Mouse (Mus musculus) thymus, postnatal 25 days (tissue): ENCODE results near the gene Abca7.
"Not testable (repeated sequence)": the region's sequence is repeated elsewhere in the genome, so short reads cannot be mapped to it uniquely, and the experiment has no call there.

Experiments
- DNase-seq: peaks from one replicate; pipeline ENCODE4 v3.0.0; 2022

Gene Abca7

DNA sequence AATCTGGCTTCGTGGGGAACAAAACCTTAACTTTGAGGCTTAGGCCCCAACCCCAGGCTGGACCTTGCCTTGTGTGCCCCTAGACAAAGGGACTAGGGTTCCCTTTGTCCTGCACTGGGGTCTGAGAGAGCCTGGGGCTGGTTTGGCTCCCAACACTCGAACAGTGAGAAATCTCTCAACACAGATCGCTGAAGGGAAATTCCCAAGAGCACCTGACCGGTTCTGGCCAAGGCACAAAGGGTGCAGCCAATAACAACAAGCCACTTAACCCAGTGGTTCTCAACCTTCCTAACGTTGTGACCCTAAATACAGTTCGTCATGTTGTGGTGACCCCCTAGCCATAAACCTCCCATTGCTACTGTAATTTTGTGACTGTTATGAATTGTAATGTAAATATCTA lies 54.0 kb downstream of the Abca7 start:
- DNase-seq: no peak

DNA sequence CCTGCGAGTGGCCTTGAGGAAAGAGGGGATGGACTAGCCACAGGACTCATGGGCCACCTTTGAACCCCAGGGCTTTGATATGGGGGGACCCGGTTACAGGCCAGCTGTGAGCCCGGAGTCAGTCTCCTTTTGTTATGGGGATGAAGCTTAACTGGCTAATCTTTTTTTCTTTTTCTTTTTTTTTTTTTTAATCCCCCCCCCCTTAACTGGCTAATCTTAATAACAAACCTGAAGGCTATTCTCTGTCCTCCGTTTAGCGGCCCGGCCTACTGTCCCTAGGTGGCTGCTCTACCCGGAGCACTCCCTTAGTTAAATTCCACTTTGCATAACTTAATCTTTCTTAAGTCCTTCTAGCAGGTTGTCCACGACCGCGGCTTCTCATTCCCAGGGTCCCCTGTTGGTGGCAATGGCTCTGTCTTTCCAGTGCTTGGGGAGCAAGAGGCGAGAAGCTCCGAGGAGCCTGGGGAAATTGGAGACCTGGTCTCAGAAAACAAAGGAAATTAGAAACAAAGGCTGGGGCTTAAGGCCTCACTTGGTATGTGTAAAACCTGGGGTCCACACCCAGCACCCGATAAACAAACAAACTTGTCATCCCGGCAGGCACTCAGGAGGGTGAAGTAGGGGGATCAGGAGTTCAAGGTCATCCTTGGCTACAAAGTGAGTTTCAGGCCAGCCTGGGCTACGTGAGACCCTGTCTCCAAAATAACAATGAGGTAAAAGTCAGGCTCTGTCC lies 54.8 kb downstream of the Abca7 start:
- DNase-seq: no peak

DNA sequence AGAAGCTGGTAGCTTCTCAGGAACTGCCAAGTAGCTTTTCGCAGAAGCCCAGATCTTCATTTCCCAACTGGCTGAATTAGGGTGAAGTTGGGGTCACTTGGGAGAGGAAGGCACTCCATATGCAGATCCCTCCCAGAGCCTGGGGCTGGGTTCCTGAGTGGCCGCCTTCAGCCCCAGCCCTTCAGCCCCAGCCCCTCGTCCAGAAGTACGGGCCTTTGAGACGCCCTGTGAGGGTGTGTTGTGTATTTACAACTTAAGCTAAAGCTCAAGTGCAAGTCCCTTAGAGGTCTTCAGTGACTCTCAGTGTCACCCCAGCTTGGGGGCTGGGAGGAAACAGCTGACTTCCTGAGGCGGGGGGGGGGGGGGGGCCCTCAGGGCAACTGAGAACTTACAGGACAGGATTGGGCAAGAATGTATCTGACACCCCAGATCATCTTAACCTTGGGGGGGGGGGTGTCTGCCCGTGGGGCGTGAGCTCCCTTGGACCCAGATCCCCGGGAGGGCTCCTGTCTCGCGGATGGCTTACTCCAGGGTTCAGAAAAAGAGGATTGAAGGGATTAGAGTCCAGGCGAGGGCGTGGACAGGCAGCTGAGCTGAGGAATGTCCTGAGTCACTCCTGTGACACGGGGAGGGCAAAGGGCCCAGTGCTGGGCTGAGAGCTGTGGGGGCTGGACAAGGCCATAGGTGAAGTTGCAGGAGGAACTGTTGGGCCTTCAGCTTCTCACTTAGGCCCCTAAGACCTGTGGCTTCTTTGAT lies 55.5 kb downstream of the Abca7 start:
- DNase-seq: peak; percentile 49

DNA sequence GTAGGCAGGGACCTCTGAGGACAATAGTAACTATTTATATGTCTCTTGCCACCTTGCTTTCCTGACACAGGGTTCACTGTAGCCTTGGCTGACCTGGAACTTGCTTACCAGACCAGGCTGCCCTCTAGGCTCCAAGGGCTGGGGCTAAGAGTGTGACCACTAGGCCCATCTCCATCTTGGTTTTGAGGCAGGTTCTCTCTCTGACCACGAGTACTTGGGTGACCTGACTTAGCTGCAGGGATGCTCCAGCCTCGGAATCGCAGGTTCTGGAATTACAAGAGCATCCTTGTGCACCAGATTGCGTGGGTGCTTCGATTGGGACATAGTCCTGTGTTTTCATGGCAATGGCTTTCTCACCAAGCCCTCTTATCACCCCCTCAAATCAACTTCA lies 56.1 kb downstream of the Abca7 start:
- no peak for DNase-seq

DNA sequence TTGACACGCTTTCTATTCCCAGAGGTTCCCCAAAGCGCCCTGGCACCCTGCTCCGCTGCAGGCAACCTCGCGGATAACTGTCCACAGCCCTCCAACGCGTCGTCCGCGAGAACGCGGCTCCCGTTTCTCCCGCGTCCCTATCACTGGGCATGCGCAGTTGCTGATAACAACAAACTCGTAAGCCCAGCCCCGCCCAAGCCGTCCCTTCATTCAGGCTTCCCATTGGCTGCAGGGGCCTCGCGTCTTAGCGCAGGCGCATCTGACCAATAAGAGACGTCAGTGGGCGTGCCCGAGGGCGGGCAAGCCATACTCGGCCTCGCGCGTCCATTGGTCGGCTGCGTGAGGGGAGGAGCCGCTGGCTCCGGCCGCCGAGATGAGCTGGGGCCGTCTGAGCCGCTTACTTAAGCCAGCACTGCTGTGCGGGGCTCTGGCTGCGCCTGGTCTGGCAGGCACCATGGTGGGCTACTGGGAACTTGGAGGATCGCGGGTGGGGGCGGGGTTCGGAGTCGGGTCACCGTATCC lies 57.0 kb downstream of the Abca7 start:
- peak; percentile 100 for DNase-seq

DNA sequence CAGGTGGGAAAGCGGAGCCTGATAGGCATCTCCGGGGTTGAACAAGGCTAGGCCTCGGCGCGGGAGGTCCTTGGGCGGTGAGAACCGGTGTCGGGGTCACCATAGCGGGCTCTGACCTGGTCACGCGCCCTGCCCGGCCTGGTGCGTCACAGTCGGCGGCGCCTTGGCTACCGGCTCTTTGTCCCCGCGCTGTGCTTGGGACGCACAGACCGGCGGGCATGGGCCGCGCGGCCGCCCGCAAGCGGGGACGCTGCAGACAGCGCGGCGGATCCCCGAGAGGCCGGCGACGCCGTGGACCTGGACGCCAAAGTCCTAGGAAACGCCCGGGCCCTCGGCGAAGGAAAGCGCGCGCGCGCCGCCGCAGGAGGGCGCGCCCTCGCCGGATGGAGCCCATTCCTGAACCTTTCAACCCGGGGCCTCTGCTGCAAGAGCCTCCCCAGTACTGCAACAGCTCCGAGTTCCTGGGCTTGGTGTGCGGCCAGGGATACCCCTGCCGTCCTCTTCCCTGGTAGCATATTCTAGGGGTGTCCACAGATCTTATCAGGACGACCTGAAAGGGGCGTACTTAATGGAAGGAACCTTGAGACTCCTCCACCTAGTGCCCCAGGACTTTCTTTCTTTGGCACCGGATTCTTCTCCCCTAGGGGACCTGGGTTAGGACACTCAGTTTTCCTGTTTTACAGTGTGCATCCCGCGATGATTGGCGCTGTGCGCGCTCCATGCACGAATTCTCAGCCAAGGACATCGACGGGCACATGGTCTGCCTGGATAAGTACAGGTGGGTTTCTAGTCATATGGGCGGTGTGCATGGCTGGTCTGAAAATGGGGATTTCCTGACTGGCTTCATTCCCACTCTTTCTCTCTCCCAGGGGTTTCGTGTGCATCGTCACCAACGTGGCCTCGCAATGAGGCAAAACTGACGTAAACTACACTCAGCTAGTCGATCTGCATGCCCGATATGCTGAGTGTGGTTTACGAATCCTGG lies 57.8 kb downstream of the Abca7 start:
- peak; percentile 76 for DNase-seq

DNA sequence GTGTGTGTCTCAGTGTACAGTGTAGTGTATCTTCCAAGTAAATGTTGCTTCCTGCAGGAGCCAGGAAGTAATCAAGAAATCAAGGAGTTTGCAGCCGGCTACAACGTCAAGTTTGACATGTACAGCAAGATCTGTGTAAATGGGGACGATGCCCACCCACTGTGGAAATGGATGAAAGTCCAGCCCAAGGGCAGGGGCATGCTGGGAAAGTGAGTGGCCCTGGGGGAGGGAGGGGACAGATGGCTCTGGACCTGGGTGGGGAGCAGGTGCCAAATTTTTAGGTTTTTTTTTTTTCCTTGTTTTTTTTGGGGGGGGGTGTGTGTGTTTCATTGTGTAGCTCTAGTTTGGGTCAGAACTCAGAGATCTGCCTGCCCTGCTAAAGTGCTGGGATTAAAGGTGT lies 58.6 kb downstream of the Abca7 start:
- DNase-seq: not testable (repeated sequence)

DNA sequence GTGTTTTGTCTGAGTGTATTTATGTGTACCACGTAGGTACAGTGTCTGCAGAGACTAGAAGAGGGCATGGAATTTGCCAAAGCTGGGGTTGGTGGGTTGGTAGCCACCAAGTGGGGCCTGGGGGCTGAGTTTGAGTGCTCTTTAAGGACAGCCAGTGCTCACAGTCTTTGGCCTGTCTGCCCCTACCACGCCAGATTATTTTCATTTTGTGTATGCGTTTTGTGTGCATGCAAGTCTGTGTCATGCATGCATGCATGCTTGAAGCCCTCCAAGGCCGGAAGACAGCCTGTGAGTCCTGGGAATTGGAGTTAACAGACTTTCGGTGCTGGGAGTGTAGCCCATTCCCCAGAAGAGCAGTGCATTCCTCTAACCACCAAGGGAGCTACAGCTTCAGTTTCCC lies 59.1 kb downstream of the Abca7 start:
- DNase-seq: no peak

DNA sequence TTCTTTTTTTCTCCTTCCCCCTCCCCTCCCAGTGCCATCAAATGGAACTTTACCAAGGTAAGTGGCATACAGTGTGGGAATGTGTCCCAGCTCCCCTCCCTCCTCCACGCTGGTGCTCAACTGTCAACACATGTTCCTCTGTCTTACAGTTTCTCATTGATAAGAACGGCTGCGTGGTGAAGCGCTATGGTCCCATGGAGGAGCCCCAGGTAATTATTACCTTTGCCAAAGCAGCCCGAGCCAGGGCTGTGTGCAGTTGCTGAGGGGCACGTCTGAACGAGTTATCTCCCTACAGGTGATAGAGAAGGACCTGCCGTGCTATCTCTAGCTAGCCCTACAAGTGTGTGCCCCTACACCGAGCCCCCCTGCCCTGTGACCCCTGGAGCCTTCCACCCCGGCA lies 59.6 kb downstream of the Abca7 start:
- no peak for DNase-seq

DNA sequence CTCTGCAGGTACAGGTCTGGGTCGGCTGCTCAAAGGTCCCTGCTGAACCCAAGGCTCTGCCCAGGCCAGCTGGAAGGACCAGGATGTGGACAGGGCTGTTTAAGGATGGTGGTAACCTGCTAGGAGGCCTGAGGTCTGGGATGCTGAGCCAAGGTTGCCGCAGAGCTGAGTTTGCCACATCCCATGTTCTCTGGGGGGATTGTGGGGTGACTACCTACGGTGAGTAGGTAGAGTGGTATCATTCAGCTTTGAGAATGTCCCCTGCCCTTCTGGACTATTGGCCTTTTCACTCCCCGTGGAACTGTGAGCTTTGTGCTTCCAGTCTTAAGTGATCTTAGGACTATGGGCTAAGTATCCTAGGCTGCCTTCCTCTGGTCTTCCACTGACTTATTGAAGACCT lies 60.2 kb downstream of the Abca7 start:
- no peak for DNase-seq

DNA sequence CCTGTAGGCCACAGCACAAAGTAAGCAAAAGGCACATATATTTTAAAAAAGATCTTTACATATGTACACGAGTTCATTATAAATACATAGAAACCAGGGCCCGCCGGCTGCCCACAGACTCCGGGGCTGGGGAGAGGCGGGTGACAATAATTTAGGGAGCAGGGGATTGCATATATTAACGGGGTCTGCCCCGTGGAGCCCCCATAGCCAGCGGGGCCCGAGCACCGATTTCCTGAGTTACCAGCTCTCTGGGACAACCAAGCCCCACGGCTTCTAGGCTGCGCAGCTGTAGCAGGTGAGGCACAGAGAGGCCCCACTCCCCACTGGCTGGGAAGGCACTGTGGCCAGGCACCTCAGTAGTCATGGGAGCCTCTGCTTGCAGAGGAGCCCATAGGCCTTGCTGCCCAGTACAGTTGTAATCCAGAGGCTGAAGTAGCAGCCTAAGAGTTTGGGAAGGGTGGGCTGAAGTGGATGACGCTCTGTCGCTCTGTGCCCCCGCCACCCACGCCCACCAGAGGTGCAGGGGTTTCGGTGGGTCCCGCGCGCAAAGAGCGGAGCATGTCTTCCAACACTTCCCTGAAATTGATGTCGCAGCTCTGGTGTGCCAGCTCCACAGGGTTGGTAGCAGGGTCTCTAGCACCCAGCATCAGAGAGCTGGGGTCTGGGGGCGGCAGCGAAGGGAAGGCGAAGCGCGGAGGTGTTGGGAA lies 60.8 kb downstream of the Abca7 start:
- no peak for DNase-seq

DNA sequence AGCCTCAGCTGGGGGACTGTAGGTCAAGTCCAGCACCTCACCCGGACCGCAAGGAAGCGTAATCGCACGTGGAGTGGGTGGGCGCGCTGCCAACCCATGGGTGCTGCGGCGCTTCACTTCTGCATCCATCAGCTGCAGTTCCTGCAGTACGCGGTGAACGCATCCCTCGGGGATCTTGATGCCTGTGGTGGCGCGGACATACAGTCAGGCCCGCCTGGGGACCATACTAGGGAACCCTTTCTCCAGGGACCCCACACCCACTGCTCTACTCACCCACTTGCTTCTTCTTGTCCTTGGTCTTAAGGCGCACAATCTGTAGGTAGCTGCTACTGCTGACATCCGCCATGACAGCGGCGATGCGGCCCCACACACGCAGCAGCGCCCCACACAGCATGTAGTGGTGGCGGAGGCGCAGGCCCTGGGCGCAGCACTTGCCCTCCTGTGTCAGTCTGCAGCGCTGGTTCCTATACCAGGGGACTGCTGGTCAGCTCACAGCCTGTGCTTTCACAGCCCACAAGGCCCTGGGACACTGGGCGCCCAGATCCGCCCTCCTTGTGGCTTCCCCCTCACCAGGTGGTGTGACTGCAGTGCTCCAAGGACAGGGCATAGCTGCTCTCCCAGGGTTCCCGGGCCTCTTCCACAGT lies 61.5 kb downstream of the Abca7 start:
- no peak for DNase-seq

DNA sequence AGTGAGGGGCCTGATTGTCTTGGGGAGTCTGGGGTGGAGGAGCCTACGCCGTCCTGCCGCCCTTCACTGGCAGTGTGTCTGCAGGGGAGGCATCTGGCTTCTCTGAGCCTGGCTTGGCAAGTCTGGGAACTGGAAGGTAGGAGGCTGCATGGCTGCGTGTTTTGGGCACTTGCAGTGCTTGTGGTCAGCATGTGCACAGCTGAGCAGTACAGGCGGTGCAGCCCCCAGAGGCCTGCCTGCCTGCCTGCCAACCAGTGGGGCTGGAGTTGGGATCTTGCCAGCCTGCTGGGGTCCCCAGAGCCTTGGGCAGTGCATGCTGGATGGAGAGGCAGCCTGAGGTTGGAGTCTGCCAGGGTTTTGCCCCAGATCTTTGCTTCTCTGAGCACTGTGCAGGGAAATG lies 66.8 kb downstream of the Abca7 start:
- no peak for DNase-seq

DNA sequence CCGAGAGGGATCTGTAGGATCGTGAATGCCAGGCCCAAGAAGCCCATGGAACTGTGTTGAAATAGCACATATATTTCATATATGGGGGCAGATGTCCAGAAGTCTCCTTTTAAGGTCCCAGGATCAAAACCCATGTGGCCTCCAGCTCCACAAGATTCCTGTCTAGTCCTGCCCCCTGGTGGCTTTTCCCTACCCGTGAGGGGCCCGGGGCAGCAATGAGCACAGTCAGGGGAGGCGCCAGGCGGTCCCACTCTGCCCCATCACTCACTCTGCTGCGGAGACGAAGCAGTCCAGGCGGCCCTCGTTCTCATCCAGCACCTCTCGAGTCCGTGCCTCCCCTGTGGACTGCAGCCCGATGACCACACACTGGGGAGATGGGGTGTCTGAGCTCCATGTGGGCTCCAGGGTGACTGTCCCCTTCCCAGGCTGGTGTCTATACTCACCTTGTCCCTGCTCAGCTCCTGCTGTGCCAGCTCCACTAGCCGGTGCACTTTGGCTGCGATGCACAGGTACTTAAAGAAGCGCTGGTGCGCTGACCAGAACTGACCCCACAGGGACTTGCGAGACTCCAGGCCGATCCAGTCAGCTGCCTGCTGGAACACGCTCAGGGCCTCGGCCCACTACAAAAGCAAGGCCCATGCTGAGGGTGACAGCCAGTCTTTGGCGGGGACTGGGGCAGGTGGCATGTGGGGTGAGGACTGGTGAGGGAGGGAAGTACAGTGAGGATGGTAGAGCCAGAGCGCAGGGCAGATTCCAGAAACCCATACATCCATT lies 67.8 kb downstream of the Abca7 start:
- DNase-seq: peak; percentile 48
